Mouse (Mus musculus) C2C12 (cell line): Measurements from ENCODE around the gene Ksr2. TPM values are rescaled to one million over a fixed set of nuclear protein-coding genes. Genes with fewer than 3 reads are reported as not detected.

Experiments used
- H3K27me3 ChIP-seq: one replicate; pipeline ENCODE4 v1.6.1; 2011; ENCODE audit not compliant: control insufficient read depth, insufficient read depth, insufficient read length
- H3K36me3 ChIP-seq: one replicate; pipeline ENCODE4 v1.6.1; 2011; ENCODE audit not compliant: control insufficient read depth, insufficient read depth
- H3K4me3 ChIP-seq: one replicate; pipeline ENCODE4 v1.5.1; 2011; ENCODE audit warnings: mild to moderate bottlenecking, control low read depth; ENCODE audit not compliant: poor library complexity, insufficient read depth, severe bottlenecking
- H3K79me2 ChIP-seq: one replicate; pipeline ENCODE4 v1.6.1; 2011; ENCODE audit not compliant: control insufficient read depth, insufficient read depth
- H3K79me3 ChIP-seq: one replicate; pipeline ENCODE4 v1.6.1; 2011; ENCODE audit warnings: low read depth, control low read depth
- H3ac ChIP-seq: one replicate; pipeline ENCODE3; 2011; ENCODE audit warnings: low read depth; ENCODE audit not compliant: control insufficient read depth, insufficient read length
- CEBPB ChIP-seq: IDR thresholded peaks from one replicate; pipeline ENCODE4 v1.6.1; 2011; ENCODE audit warnings: low read depth, mild to moderate bottlenecking, control low read depth, moderate library complexity
- CTCF ChIP-seq: IDR thresholded peaks from one replicate; pipeline ENCODE4 v1.5.1; 2011; ENCODE audit not compliant: control insufficient read depth, insufficient read depth, insufficient read length
- FOSL1 ChIP-seq: IDR thresholded peaks from one replicate; pipeline ENCODE4 v1.8.0; 2011; ENCODE audit warnings: mild to moderate bottlenecking, low read length; ENCODE audit not compliant: poor library complexity, insufficient read depth, severe bottlenecking
- MAX ChIP-seq: IDR thresholded peaks from one replicate; pipeline ENCODE4 v1.6.1; 2011; ENCODE audit warnings: mild to moderate bottlenecking, control low read depth
- MYOD1 ChIP-seq: IDR thresholded peaks from one replicate; pipeline ENCODE4 v1.6.1; 2011; ENCODE audit warnings: low read depth; ENCODE audit not compliant: control insufficient read depth, insufficient read length
- MYOG ChIP-seq: IDR thresholded peaks from one replicate; pipeline ENCODE4 v1.6.1; 2011; ENCODE audit not compliant: control insufficient read depth, insufficient read length; ENCODE audit errors: extremely low read depth
- USF1 ChIP-seq: IDR thresholded peaks from one replicate; pipeline ENCODE4 v1.6.1; 2011; ENCODE audit warnings: low read depth, mild to moderate bottlenecking, control low read depth, moderate library complexity
- polyA plus RNA-seq: library from polyadenylated mRNA; unstranded; fragments of >200 nt; fragmentation: generic; extraction: Trizol; gene quantifications from one replicate; pipeline ENCODE4 v1.2.1, GENCODE M21; 2012; ENCODE audit warnings: missing spikeins

Gene Ksr2
- polyA plus RNA-seq, 1 experiment = 0.01 TPM

- H3K79me3 ChIP-seq = no peaks in the 10 kb centered on the region
- no peak overlapping the region for H3ac ChIP-seq
- no peaks in the 10 kb centered on the region for H3K79me2 ChIP-seq
- H3K27me3 ChIP-seq = no peaks in the 10 kb centered on the region
- no peaks in the 10 kb centered on the region for H3K36me3 ChIP-seq
- H3K4me3 ChIP-seq = no peak overlapping the region
- no peak for TF ChIP-seq CEBPB
- TF ChIP-seq USF1 = no peak
- no peak for TF ChIP-seq MAX
- peak; percentile 75 for TF ChIP-seq CTCF
- no peak for TF ChIP-seq MYOG
- TF ChIP-seq MYOD1 = no peak
- TF ChIP-seq FOSL1 = no peak
Observed at GRCm38 (mm10) chr5:117505204-117505603, 91.4 kb downstream of the Ksr2 start.

- H3ac ChIP-seq = no peak overlapping the region
- H3K79me3 ChIP-seq = no peaks in the 10 kb centered on the region
- no peaks in the 10 kb centered on the region for H3K79me2 ChIP-seq
- TF ChIP-seq FOSL1 (no peak), CEBPB (no peak), CTCF (no peak), MYOD1 (no peak), USF1 (no peak), MAX (no peak), MYOG (no peak)
- no peak overlapping the region for H3K4me3 ChIP-seq
- H3K36me3 ChIP-seq = no peaks in the 10 kb centered on the region
- no peaks in the 10 kb centered on the region for H3K27me3 ChIP-seq
Observed at GRCm38 (mm10) chr5:117505769-117506168, 92.0 kb downstream of the Ksr2 start.

- Histone ChIP-seq H3ac (no peak overlapping the region), H3K27me3 (no peaks in the 10 kb centered on the region)
- peak; percentile 34 for TF ChIP-seq CTCF
- TF ChIP-seq CEBPB = no peak
Observed at GRCm38 (mm10) chr5:117506406-117506805, 92.6 kb downstream of the Ksr2 start.

GRCm38 (mm10) chr5:117509511-117510375 is 95.9 kb downstream of the Ksr2 start:
- Histone ChIP-seq H3K36me3 (no peaks in the 10 kb centered on the region), H3ac (no peak overlapping the region), H3K27me3 (no peaks in the 10 kb centered on the region), H3K79me3 (no peaks in the 10 kb centered on the region), H3K79me2 (no peaks in the 10 kb centered on the region), H3K4me3 (no peak overlapping the region)
- TF ChIP-seq MYOG = no peak
- TF ChIP-seq MYOD1 = no peak
- no peak for TF ChIP-seq FOSL1
- TF ChIP-seq CTCF = no peak
- TF ChIP-seq MAX = no peak
- TF ChIP-seq CEBPB = no peak
- no peak for TF ChIP-seq USF1

More at GRCm38 (mm10) chr5:117506406-117506805, 92.6 kb downstream of the Ksr2 start:
- Histone ChIP-seq H3K4me3 (no peak overlapping the region), H3K79me3 (no peaks in the 10 kb centered on the region), H3K79me2 (no peaks in the 10 kb centered on the region), H3K36me3 (no peaks in the 10 kb centered on the region)

- no peaks in the 10 kb centered on the region for H3K36me3 ChIP-seq
- H3K27me3 ChIP-seq = no peaks in the 10 kb centered on the region
- TF ChIP-seq MAX (no peak), CEBPB (no peak), MYOD1 (no peak), MYOG (no peak), USF1 (no peak), FOSL1 (no peak), CTCF (no peak)
- H3K79me2 ChIP-seq = no peaks in the 10 kb centered on the region
- H3K79me3 ChIP-seq = no peaks in the 10 kb centered on the region
- no peak overlapping the region for H3ac ChIP-seq
- H3K4me3 ChIP-seq = no peak overlapping the region
Observed at GRCm38 (mm10) chr5:117510864-117511263, 97.1 kb downstream of the Ksr2 start.

- H3ac ChIP-seq = no peak overlapping the region
- no peaks in the 10 kb centered on the region for H3K79me2 ChIP-seq
- no peak for TF ChIP-seq USF1
- H3K4me3 ChIP-seq = no peak overlapping the region
- H3K27me3 ChIP-seq = peaks cover 13% of the 10 kb centered on the region
- no peaks in the 10 kb centered on the region for H3K79me3 ChIP-seq
- H3K36me3 ChIP-seq = no peaks in the 10 kb centered on the region
Observed at GRCm38 (mm10) chr5:117515396-117515795, 101.6 kb downstream of the Ksr2 start.
